Mouse (Mus musculus) Patski (cell line): ENCODE measurements around the gene Ddx52. TPM values are rescaled to one million over a fixed set of nuclear protein-coding genes. Genes with fewer than 3 reads are reported as not detected.
A peak's percentile ranks its signal among the peaks of the same experiment; 100 is the strongest.

Source experiments
- ATAC-seq: fragments of 100-300 bp; one replicate; pipeline ENCODE4 v1.8.0; 2021
- CTCF ChIA-PET: fragments of 350-600 bp; sonication (Branson Sonifier 250); formaldehyde crosslinking; loops from one replicate; lab custom pipeline; 2022; ENCODE audit warnings: inconsistent platforms; lab: Charles Lee
- POLR2A ChIA-PET: fragments of 350-600 bp; sonication (Branson Sonifier 250); formaldehyde crosslinking; loops from one replicate; lab custom pipeline; 2022; ENCODE audit warnings: antibody characterized with exemption, inconsistent platforms; lab: Charles Lee
- DNase-seq: peaks from one replicate; pipeline ENCODE4 v3.0.0-alpha.2; 2011; ENCODE audit warnings: low read depth, low spot score
- H3K27me3 ChIP-seq: fragments of 371-371 bp; one replicate; pipeline ENCODE4 v1.5.1; 2021
- CTCF ChIP-seq: fragments of 100-300 bp; IDR thresholded peaks from one replicate; pipeline ENCODE4 v1.5.1; 2021
- in situ Hi-C: fragments of 300-500 bp; cut with MboI; formaldehyde crosslinking; loops from 3 replicates; pipeline ENCODE4 v1.11.1; 2018; ENCODE audit warnings: low pct_unique_long_range_greater_than_20kb, mixed read lengths
- polyA plus RNA-seq: library from polyadenylated mRNA; unstranded; gene quantifications from one replicate; pipeline ENCODE4 v1.2.3, GENCODE M21; 2021

Gene Ddx52
- polyA plus RNA-seq, 1 experiment from 2014 or later: 43.0 TPM

- no peaks in the 10 kb centered on the region for H3K27me3 ChIP-seq
- in situ Hi-C loops: no loop called here
- peak; percentile 65 for TF ChIP-seq CTCF
- DNase-seq (no peak), ATAC-seq (no peak)
- ChIA-PET POLR2A (interaction anchor here (1.4 kb wide), 1 partner anchor 118 kb away, joined by 7 read pairs; the partner anchor contains the start of gene Hnf1b), CTCF (interaction anchor here (0.7 to 2.1 kb wide), 7 partner anchors 9 to 213 kb away, joined by 3 to 5 read pairs (median 3); no protein-coding TSS in a partner anchor)
These were observed 25.8 kb downstream of the Ddx52 start for GRCm38 (mm10) chr11:83967436-83968204.

GRCm38 (mm10) chr11:83968205-83968575 is 26.3 kb downstream of the Ddx52 start:
- ATAC-seq (no peak), DNase-seq (no peak)
- in situ Hi-C loops: no loop called here
- no peak for TF ChIP-seq CTCF
- no peaks in the 10 kb centered on the region for H3K27me3 ChIP-seq
- POLR2A ChIA-PET: interaction anchor here (1.4 kb wide), 1 partner anchor 118 kb away, joined by 7 read pairs; the partner anchor contains the start of gene Hnf1b
- CTCF ChIA-PET: interaction anchor here (0.7 to 1.2 kb wide), 5 partner anchors 9 to 32 kb away, joined by 3 to 5 read pairs (median 3); no protein-coding TSS in a partner anchor

- DNase-seq (no peak), ATAC-seq (no peak)
- POLR2A ChIA-PET: no interaction called here
- no peaks in the 10 kb centered on the region for H3K27me3 ChIP-seq
- CTCF ChIA-PET: no interaction called here
- in situ Hi-C loops: no loop called here
- TF ChIP-seq CTCF: peak; percentile 11
These were observed 27.2 kb downstream of the Ddx52 start for GRCm38 (mm10) chr11:83969040-83969439.

- ChIA-PET POLR2A (interaction anchor here (1.4 kb wide), 1 partner anchor 52 kb away, joined by 3 read pairs; no protein-coding TSS in a partner anchor), CTCF (no interaction called here)
- in situ Hi-C loops: no loop called here
- ATAC-seq: no peak
- DNase-seq: no peak
- no peak for TF ChIP-seq CTCF
- H3K27me3 ChIP-seq: no peaks in the 10 kb centered on the region
These were observed 32.9 kb downstream of the Ddx52 start for GRCm38 (mm10) chr11:83974561-83975346.

GRCm38 (mm10) chr11:83975488-83975887 is 33.6 kb downstream of the Ddx52 start:
- ChIA-PET POLR2A (interaction anchor here (1.4 kb wide), 1 partner anchor 51 kb away, joined by 3 read pairs; no protein-coding TSS in a partner anchor), CTCF (interaction anchor here (0.8 kb wide), 1 partner anchor 11 kb away, joined by 3 read pairs; no protein-coding TSS in a partner anchor)
- no peak for ATAC-seq

GRCm38 (mm10) chr11:83976236-83976977 is 34.5 kb downstream of the Ddx52 start:
- ChIA-PET POLR2A (interaction anchor here (1.4 kb wide), 1 partner anchor 50 kb away, joined by 3 read pairs; no protein-coding TSS in a partner anchor), CTCF (interaction anchor here (0.8 to 2.0 kb wide), 4 partner anchors 9 to 31 kb away, joined by 3 to 5 read pairs (median 4); no protein-coding TSS in a partner anchor)
- no peak for ATAC-seq
- in situ Hi-C loops: no loop called here
- no peaks in the 10 kb centered on the region for H3K27me3 ChIP-seq
- no peak for TF ChIP-seq CTCF
- no peak for DNase-seq

More at GRCm38 (mm10) chr11:83975488-83975887, 33.6 kb downstream of the Ddx52 start:
- H3K27me3 ChIP-seq: no peaks in the 10 kb centered on the region
- in situ Hi-C loops: no loop called here
- TF ChIP-seq CTCF: no peak
- no peak for DNase-seq

GRCm38 (mm10) chr11:83977810-83978209 is 35.9 kb downstream of the Ddx52 start:
- ChIA-PET CTCF (interaction anchor here (1.3 to 2.0 kb wide), 2 partner anchors 10 to 135 kb away, joined by 3 to 5 read pairs; no protein-coding TSS in a partner anchor), POLR2A (no interaction called here)
- ATAC-seq (no peak), DNase-seq (no peak)
- H3K27me3 ChIP-seq: no peaks in the 10 kb centered on the region
- no peak for TF ChIP-seq CTCF
- in situ Hi-C loops: no loop called here

- no peak for TF ChIP-seq CTCF
- in situ Hi-C loops: no loop called here
- DNase-seq (no peak), ATAC-seq (no peak)
- POLR2A ChIA-PET: no interaction called here
- no peaks in the 10 kb centered on the region for H3K27me3 ChIP-seq
- CTCF ChIA-PET: interaction anchor here (0.9 to 1.2 kb wide), 2 partner anchors 12 to 19 kb away, joined by 3 to 4 read pairs; no protein-coding TSS in a partner anchor
These were observed 38.1 kb downstream of the Ddx52 start for GRCm38 (mm10) chr11:83979992-83980391.

- no peak for ATAC-seq
- H3K27me3 ChIP-seq: no peaks in the 10 kb centered on the region
- no peak for DNase-seq
- TF ChIP-seq CTCF: no peak
- ChIA-PET POLR2A (no interaction called here), CTCF (interaction anchor here (0.6 kb wide), 1 partner anchor 143 kb away, joined by 3 read pairs; no protein-coding TSS in a partner anchor)
- in situ Hi-C loops: no loop called here
These were observed 39.5 kb downstream of the Ddx52 start for GRCm38 (mm10) chr11:83981338-83981737.

GRCm38 (mm10) chr11:83991701-83992100 is 49.8 kb downstream of the Ddx52 start:
- CTCF ChIA-PET: interaction anchor here (2.3 kb wide), 1 partner anchor 17 kb away, joined by 11 read pairs; no protein-coding TSS in a partner anchor
- in situ Hi-C loops: no loop called here
- H3K27me3 ChIP-seq: no peaks in the 10 kb centered on the region
- DNase-seq (no peak), ATAC-seq (no peak)
- POLR2A ChIA-PET: interaction anchor here (1.6 kb wide), 1 partner anchor 10 kb away, joined by 4 read pairs; no protein-coding TSS in a partner anchor
- TF ChIP-seq CTCF: no peak
